Mouse (Mus musculus): ENCODE results near the gene Mpped2.

Mpped2 gene

DNA sequence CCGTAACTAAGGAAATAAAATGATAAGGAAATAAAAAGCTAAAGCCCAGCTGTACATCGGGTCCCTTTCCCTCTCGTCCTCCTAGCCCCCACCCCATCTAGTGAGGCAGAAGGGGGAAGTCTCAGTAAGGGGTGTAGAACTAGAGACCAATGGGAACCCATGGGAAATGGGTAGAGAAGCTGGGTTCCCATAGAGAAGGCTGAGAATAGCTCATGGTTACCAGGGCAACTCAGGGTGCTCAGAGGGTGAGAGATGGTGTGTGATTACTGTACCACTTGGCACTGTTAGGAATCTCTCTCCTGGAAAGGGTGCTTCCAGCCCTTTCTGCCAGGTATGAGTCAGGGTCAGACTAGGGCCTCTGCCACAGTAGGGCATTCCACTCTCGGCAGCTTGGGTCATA, 54.3 kb downstream of the Mpped2 start:
- no peak for DNase-seq

DNA sequence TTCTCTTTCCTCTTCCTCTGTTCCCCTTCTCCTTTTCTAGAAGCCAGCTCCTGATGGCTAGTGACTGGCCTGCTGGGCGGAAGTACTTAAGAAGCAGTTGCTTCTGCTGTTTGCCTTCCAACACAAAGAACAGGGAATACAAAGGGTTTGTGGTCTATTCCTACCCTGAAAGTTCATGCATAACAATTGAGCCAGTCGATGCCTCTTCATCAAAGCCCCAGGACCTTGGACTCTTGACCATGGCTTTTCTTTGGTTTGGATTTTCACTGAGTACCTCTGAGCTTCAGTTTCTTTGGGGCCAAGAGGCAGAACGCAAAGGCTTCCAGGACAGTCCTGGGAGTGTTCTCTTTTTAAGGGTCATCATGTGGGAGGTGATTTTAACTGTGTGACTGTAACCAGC, 57.8 kb downstream of the Mpped2 start:
- DNase-seq = no peak

DNA sequence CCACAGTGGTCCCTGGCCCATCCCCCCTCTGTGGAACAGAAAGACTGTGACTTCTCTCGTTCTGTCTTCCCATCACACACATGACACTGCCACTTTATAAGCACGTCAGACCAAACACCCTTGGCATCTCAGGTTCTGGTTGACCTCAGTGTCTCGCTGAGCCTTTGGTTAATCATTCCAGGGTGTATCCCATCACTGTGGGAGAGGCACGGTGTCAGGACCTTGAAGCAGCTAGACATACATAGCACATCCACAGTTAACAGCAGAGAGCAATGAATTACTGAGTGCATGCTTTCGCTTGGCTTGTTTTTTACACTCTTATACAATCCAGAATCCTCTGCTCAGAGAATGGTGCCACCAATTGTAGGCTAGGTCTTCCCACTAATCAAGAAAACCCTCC, 60.6 kb downstream of the Mpped2 start:
- no peak for DNase-seq

DNA sequence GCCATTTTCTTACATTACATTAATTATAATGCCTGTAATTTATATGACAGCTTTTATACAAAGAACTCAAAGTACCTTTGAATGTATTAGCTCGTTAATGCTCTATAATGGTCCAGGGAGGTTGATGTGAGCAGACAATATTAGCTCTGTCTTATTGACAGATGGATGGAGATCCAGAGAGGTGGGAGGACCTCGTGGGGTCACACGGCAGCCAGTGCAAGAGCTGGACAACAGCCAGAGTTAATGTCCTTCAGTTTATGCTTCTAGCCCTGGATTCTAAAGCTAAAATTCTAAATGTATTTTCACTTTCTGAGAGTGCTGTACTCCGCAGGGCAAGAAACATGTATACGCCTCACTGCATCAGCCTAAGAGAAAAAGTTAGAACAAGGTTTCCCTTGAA, 61.6 kb downstream of the Mpped2 start:
- no peak for DNase-seq

DNA sequence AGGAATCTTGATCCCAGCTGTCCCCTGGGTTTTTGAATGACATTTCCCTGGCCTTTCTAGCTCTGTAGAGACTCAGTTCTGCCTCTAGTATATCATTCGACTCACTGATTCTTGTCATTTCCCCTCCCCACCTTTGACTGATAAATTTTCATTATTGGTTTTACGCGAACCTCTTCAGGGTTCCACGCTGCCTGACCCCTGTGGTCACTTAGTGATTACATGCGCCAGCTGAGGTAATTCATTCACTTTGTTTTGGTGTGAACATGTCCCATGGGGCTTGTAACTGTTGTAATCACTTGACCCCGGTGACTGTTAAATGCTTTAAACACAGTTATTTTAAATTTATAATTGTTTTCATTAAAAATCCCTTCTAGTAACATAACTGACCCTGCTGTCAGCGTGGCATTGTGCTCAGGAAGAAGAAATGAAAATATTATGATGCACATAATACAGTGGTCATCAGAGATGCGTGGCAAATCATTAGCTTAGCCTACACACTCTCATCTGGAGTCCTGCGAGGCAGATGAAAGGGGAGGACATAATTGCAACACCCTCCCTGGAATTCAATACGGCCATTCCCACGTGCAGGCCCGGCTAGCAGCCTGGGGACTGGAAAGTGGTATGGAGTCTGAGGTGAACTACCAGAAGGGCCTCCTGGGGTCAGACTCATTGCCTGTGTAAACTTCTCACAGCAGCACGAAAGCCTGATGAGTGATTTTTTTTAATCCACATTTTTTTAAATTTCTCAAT, 63.5 kb downstream of the Mpped2 start:
- DNase-seq = no peak

DNA sequence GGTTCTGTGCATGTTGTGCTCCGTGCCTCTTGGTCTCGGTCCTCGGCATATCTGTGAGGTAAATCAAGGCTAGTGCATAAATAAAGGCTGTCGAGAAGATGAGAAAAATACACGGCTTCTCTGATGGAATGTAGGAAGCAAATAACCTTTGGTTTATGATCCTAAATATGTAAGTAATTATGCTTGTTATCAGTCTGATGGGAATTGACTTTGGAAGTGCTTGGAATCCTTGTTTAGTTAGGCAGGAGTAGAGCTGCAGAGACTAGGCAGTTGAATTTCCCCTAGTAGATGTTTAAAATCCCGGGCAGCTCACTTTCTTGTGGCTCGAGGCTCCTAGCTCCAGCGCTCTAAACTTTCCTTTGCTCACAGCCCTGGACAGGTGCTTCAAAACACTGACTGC, 69.9 kb downstream of the Mpped2 start:
- no peak for DNase-seq

DNA sequence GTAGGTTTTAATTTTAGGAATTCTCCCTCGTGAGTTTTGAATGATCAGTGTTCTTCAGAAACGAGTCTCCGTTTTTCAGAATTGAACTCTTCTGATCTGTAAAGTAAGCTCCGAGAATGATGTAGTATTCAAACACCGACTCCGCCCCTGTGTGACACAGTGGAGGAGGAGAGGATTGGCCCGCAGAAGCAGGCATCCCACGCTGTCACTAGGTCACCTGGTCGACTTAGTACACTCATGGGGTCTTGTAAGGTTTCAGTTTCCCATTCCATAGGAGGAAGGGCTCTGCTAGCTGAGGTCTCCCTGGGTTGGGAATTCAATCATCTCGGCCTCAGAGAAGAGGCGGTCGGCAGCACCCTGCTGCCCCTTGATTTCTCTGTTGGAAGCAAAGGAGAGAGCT, 76.2 kb downstream of the Mpped2 start:
- DNase-seq = no peak

DNA sequence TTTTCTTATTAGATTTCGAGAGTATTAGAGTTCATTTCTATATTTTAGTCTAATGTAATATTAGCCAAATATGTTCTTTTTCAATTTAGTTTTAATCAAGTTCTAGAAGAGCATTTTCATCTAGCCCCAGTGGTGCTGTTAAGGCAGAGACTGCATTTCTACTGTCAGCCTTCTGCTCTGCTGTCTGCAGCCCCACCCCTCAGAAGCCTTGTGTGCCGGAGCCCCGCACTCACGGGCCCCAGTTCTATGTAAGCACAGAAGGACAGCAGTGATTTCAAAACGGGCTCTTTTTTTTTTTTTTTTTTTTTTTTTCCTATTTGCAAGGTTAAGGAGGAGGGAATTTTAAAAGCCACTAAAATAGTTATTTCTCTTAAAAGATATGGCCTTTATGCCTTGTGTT, 79.6 kb downstream of the Mpped2 start:
- no peak for DNase-seq

DNA sequence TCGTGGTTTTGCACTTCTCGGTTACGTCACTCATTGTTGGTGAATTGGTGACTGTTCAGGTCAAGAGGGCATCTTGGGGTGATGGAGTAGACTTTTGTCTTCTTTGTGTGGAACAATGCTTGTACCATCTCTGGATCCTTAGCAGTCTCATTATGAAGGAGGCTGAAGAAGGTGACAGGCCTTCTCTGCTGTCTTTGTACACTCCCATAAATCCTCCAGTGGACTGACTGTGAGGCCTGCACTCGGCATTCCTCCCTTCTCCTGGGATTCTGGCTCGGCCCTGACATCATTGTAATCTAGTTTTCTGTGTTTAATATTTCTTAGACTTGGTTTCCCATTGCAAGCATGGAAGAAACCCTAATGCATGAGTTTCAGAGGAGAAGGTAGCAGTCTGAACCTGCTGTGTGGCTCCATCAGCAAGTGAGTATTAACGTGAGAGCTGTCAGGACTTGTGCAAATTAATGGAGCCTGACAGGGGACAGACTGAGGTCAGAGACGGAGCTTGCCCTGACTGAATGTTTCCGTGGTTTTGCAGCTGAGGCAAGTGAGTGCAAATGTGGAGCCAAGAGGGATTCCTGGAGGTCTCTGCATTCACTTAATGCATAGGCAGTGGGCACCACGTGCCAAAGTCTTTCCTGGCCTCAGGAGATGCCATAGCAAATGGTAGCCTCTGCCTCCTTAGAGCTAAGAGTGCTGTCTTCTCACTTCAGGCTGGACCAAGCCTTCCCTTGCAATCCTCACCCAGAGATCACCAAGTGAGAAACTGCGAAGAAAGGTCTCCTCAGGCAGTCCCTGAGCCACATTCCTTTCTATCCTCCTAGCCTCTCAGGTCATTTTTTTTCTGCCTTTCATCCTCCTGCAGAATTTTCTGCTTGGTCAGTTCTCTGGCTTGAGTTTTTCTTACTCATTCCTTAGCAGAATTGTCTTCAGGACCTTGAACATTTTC, 81.5 kb downstream of the Mpped2 start:
- DNase-seq = no peak

DNA sequence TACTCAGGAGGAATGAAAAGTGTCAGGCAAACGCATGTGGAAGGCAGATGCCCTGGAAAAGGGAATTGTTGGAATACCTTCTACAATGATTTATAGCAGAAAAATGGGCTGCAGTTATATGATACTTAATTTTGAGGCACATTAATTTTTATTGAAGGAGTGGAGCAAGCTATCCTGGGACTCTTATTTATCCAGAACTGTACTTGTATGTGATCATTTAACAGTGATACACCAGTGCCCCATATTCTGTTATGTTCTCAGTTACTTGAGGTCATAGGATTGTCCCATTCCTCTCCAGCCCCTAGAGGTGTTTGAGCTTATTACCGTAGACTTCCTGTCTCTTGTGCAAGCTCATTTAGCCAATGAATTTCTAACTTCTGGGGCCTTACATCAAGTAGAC, 82.9 kb downstream of the Mpped2 start:
- no peak for DNase-seq

DNA sequence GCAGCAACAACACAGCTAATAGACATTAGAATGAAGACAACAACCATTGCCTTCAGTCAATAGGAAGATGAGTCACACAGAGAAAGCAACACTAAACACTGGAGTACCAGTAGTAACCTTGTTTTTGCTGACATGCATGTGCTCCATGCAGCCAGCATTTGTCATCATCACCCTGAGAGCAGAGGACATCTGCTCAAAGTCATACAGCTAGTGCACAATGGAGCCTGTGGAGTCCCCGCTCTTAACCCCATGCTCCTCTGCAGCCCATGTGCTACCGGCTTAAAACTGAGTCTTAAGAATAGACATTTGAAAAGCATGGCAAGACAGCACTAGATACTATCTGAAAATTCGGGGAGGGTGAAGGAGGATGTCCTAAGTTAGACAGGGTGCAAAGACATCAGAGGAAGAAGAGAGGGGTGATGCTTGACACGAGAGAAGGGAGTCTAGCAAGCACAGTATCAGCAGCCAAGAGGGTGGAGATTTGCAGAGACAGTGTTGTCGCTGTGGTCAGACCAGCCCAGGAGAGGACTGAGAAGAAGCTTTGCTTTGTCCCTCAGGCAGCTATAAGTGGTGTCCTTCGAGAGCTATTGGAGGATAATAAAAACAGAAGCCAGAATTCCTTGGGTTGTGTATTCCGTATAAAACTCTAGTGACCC, 85.9 kb downstream of the Mpped2 start:
- peak; percentile 5 for DNase-seq

DNA sequence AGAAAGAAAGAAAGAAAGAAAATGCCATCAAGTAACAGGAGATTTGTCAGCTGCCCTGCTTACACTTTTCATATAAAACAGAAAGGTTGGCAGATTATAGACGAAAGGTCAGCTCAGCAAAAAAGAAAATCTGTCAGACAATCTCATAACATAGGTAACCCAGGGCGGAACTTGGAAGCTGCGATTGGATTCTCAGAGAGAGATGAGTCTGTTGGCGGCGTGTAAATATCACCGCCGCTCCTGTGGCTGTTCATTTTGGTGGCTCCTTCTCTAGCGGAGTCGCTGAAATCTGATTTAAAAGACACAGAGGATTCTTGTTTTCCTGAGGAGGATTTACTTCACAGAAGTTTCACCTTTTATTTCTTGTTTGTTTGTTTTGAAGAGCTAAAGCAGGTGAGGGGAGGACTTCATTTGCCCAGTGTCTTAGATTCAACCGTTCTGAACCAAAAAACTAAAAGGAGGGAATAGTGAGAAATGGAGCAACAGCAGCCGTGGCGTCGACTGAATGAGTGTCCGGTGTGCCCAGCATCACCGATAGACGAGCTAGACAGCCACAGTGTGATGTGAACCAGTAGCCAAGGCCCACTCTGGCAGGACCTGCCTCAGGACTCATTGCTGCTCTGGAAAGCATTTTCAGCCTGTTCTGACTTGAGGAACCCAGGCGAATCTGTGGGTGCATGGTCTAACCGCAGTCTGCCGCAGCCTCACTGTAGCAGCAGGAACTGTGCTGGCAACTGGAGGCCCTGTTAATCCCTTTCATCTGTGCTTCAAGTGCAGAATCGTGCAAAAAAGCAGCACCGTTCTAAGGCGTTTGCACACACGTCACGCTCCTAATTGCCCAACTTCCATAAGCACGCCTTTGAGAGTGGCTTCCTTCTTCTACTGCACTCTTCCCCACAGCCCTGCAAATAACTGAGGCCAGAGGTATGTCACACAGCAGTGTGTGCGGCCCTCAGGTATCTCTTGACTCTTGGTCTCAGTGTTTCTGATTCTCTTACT, 88.4 kb downstream of the Mpped2 start:
- DNase-seq = no peak

DNA sequence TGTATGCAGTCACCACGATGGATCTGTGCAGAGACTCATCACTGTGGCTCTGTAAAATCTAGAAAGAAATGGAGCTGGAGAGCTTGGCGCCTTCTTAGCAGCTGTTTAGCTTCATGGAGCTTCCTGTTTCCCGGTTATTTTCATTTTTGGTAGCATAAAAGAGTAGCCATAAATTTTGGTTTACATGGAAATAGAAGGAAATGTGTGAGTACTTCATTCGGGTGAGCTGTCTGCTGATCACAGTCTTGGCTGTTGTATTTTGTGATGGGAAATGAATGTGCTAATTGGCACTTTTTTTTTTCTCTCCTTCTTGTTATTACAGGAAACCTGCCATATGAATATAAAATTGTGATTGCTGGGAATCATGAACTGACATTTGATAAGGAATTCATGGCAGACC, 90.2 kb downstream of the Mpped2 start:
- DNase-seq = no peak

DNA sequence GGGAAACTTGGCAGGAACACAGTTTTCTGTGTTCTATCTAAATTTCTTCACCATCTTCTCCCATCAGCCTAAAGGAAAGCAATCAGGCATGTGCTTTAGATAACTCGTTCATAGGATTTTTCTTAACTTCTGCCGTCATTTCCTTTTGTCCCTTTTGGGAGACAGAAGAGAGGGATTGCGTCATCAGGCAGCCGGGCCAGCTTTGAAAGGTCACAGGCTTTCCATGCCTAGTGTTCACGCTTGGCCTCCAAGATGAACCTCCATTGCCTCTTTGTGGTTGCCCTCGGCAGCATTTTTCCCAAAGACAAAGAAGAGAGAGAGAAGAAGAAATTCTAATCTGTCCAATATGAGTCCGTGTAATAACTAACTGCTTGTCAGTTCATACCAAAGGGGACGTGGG, 95.0 kb downstream of the Mpped2 start:
- DNase-seq = no peak

DNA sequence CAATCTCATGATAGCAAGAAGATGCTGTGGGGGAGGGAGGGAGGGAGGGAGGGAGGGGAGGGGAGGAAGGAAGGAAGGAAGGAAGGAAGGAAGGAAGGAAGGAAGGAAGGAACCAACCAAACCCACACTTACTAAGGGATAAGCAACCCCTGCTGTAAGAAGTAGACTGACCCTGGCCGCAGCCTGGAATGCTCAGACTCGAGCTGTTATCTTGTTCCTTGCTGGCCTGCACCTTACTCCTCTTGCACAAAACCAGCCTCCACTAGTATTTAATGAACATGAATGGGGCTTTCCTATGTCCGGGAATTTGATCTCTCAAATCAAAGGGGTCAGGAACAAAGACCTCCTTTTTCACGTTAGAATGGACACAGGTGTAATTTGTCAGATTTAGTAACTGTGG, 95.5 kb downstream of the Mpped2 start:
- no peak for DNase-seq

DNA sequence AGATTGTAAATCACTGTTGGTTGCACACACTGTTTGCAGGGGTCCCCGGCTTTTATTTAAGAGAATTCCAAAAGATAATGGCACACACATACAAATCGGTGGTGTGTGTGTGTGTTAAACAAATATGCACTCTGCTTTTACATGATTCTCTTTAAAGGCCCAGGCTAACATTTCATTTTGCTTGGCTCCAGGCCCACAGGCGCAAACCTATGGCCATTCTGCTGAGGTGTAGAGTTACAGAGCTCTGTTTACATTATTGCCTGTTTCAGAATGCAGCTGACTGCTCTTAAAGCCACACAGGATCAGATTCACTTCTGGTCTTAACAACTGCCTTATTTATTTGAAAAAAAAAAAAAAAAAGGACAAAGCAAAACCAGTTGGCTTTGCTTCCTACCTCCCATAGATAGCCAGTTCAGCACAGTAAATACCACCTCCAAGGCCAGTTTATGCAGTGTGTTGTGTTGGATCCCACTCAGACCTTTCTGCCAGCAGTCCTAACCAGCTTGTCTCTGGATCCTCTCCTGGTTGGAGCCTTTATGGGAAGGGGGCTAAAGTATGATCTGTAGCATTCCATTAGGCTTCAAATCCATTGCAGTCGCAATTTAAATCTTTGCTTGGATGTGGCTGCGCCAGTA, 96.7 kb downstream of the Mpped2 start:
- no peak for DNase-seq

DNA sequence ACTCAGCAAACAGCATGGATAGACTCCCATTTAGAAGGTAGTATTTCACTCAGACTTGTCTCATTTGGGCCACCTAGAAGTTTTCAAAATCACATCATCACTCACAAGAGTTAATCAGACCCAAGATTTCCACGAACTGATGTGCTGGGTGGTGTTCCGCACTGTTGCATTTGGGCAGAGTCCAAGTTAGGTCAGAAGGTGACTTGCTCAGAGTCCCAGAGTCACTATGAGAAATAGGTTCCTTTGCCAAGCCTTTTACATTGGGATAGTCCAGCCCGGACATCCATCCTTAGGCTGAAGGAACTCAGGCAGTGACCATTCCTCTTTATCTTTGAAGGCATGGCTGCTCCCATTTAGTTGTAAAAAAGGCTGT, 97.2 kb downstream of the Mpped2 start:
- DNase-seq = peak; percentile 14

DNA sequence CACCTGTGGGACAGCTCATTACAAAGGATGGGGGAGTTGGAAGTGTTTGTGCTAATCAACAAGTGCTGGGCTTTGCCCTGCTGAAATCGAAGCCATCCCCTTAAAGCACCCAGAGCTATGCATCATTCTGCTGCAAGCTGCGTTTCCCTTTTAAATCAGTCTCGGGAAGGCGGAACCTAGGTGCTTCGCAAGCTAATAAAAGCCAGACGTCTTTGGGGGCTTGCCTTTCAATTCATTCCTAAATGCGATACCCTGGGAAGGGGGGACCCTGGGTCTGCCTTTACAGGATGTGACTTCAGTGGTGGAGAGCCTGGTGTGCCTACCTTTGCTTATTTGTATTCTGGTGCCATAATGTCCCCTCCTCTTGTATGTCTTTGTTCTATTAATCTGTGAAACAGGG, 103.2 kb downstream of the Mpped2 start:
- DNase-seq = no peak

DNA sequence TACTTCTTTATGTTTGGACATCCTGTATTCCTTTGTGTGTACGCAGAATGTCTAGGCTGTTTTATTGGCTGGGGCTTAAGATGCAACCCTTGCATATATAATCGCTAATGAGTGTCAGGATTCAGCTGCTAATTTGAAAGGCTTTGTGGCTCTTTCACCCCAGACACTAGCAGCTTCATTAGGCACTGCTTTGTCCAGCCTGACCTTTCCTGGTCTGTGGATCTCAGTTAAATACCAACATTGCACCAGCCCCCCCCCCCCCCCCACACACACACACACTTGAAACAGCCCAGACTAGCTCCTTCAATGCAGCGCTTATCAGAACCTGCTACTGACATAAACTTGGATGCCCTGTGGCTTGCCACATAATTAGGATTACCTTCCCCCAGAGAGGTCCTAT, 104.8 kb downstream of the Mpped2 start:
- DNase-seq = no peak

DNA sequence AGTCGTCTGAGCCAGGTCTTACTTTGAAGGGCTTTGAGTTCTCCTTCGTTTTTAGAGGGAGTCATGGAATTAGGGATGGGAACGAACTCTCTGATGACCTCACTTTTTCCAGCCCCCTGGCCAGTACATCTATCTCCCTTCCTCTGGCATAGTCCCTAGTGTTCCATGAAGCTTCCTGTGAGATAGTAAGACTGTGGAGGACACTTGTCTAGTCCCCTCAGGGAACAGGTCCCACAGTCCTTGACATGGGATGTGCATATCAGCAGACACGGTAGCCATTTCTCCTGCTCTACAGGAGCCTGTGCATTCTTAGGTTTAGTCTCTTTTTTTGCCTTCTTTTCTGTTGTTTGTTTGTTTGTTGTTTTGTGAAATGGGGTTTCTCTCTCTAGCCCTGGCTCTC, 105.8 kb downstream of the Mpped2 start:
- peak; percentile 16 for DNase-seq

DNA sequence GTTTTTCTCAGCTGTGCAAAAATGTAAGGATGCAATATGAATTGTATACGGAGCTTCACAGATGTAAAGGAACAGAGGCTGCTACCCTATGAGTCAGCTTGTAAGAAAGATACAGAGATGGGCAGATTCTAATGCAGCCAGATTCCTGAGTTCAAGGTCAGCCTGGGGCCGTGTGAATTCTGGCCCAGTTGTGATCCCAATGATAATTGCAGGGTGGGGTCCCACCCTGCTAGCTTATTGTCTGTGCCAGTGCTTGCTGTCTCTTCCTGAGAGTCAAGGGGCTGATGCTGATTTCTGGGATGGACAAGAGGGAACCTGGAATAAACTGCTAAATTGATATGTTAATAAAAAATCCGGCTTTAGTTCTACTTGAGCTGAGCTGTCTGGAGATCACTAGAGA, 122.8 kb downstream of the Mpped2 start:
- no peak for DNase-seq

DNA sequence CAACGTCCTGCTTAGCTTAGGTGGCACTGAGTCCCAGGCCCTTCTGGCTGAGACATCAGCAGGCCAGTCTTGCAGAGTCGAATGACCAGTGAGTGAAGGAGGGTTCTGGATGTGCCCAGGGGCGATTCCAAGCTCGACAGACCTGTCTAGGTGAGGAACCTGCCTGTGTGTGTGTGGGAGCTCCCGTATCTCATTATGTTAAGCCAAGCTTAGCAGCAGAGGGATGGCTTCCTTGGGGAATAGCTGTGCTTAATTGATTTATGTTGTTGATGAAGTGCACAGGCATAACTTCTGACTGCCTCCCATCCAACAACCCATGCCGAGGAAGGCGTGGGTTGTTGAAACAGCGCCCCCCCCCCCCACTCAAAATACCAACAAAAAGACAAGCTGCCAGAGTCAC, 128.2 kb downstream of the Mpped2 start:
- no peak for DNase-seq
